Mouse (Mus musculus) midbrain, embryonic 15.5 days (tissue): ENCODE results near the gene Gsta4. TPM values are rescaled to one million over a fixed set of nuclear protein-coding genes. Genes with fewer than 3 reads are reported as not detected.
"Not testable (repeated sequence)": the region's sequence is repeated elsewhere in the genome, so short reads cannot be mapped to it uniquely, and the experiment has no call there.

Source experiments
- ATAC-seq: fragments of 200-750 bp; cut with Nextera tagmentation; replicated peaks from 2 replicates; pipeline ENCODE4 v1.8.0; 2017; ENCODE audit warnings: moderate TSS enrichment
- H3K27ac ChIP-seq: fragments of 300-500 bp; sonication (generic); 2 replicates; pipeline ENCODE4 v1.5.1; 2015; ENCODE audit warnings: mild to moderate bottlenecking, inconsistent platforms
- H3K27me3 ChIP-seq: fragments of 300-500 bp; sonication (generic); replicated peaks from 2 replicates; pipeline ENCODE4 v1.6.1; 2015; ENCODE audit warnings: inconsistent platforms
- H3K36me3 ChIP-seq: fragments of 300-500 bp; sonication (generic); replicated peaks from 2 replicates; pipeline ENCODE4 v1.6.1; 2015; ENCODE audit warnings: inconsistent platforms
- H3K4me1 ChIP-seq: fragments of 300-500 bp; sonication (generic); 2 replicates; pipeline ENCODE4 v1.6.1; 2015; ENCODE audit warnings: inconsistent platforms
- H3K4me2 ChIP-seq: fragments of 300-500 bp; sonication (generic); 2 replicates; pipeline ENCODE4 v1.6.1; 2015; ENCODE audit warnings: inconsistent platforms, mild to moderate bottlenecking, moderate library complexity
- H3K4me3 ChIP-seq: fragments of 300-500 bp; sonication (generic); 2 replicates; pipeline ENCODE4 v1.5.1; 2015; ENCODE audit warnings: mild to moderate bottlenecking, inconsistent platforms
- H3K9ac ChIP-seq: fragments of 300-500 bp; sonication (generic); 2 replicates; pipeline ENCODE4 v1.6.1; 2015; ENCODE audit warnings: mild to moderate bottlenecking, inconsistent platforms
- H3K9me3 ChIP-seq: fragments of 300-500 bp; sonication (generic); 2 replicates; pipeline ENCODE4 v1.6.1; 2016; ENCODE audit warnings: inconsistent platforms
- WGBS: fragments of 180-500 bp; shearing (Covaris S2); methylation state at CpG from one replicate; pipeline ENCODE4 v1.1.7; 2015; ENCODE audit warnings: mixed read lengths; 5-methylcytosine and 5-hydroxymethylcytosine counted together
- polyA plus RNA-seq: library from polyadenylated mRNA; unstranded; fragments of >200 nt; fragmentation: Nextera tagmentation; extraction: Ambion mirVana; gene quantifications from 2 replicates; pipeline ENCODE4 v1.2.1, GENCODE M21; 2015

The Gsta4 gene
- polyA plus RNA-seq, 1 experiment from 2014 or later = 15.7 TPM

DNA sequence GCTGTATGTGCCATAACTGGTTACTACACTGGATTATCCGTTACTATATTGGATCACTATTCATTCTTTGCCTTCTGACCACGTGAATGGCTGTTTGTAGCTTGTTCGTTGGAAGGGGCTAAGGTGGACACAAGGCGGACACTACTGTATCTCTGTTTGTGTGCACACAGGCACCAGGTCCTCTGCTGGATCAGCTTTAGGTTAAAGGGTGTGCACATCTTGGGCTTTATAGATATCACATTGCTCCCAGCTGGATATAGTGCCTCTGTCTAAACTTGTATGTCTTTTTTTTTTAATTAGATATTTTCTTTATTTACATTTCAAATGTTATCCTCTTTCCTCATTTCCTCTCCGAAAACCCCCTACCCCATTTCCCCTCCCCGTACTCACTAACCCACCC lies 17.1 kb upstream of the Gsta4 start:
- H3K9ac ChIP-seq = no peak overlapping the region
- H3K36me3 ChIP-seq = peaks cover 39% of the 10 kb centered on the region
- H3K27ac ChIP-seq = no peak overlapping the region
- no peak overlapping the region for H3K4me2 ChIP-seq
- no peaks in the 10 kb centered on the region for H3K27me3 ChIP-seq
- no peaks in the 10 kb centered on the region for H3K9me3 ChIP-seq
- ATAC-seq = no peak
- H3K4me1 ChIP-seq = no peaks in the 10 kb centered on the region
- H3K4me3 ChIP-seq = no peak overlapping the region
- WGBS = 94% methylated on average over 6 of the region's 6 CpGs

DNA sequence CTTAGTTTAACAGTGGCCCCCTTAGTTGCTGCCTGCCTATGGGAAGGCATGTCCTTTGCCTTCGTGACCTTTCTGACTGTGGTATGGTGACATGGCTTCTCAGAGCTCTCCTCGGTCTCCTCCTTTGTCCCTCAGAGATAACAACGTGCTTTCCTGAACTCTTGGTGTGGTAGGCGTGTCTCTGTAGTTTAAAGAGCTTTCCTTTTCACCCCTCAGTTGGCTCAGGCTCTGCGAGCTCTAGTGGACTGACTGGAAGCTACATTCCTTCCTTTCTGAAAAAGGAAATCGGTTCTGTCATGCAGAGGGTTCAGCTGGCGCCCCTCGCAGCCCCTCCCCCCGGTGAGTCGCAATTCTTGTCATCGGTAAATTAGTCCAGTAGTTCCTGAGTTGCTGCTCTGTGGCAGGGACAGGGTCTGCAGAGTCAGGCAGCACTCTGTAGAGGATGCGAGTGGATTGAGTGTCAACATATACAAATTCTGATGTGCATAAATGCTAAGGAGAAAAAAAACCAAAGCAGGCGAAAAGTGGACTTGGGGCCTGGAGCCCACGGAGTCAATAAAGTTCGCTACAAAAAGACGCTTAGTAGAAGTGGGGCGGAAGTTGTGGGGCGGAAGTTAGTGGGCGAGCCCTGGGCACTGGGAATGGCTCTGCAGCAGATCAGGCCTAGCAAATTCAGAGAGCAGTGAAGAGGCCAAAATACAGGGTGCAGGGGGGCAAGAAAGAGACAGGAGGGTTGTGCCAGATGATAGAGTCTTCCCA lies 15.7 kb upstream of the Gsta4 start:
- H3K36me3 ChIP-seq = peaks cover 25% of the 10 kb centered on the region
- WGBS = 82% methylated on average over 19 of the region's 19 CpGs
- no peak for ATAC-seq

DNA sequence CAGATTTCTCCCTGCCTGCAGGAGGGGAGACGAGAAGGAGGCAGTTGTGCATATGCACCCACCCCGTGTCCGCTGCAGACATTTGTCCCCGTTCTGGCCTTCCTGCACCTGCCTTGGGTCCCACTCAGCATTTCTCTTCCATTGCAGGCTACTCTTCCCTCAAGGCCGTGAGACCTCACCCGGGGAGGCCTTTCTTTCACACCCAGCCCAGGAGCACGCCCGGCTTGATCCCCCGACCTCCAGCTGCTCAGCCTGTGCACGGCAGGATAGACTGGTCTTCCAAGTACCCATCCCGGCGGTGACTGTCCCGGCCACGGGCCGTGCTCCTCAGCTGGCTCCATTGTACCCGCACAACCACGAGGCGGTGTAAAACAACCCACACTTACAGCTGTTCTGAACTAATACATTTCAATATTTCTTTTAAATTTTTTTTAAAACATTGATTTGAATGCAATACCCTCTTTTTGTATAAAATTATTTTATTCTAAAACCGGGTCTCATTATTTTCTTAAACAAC lies 15.1 kb upstream of the Gsta4 start:
- Histone ChIP-seq H3K4me3 (no peak overlapping the region), H3K9me3 (no peaks in the 10 kb centered on the region), H3K9ac (no peak overlapping the region), H3K27me3 (no peaks in the 10 kb centered on the region), H3K4me2 (no peak overlapping the region), H3K4me1 (no peaks in the 10 kb centered on the region), H3K27ac (no peak overlapping the region), H3K36me3 (peaks cover 20% of the 10 kb centered on the region)
- ATAC-seq = no peak
- WGBS = 86% methylated on average over 19 of the region's 19 CpGs

More for the DNA sequence above, 15.7 kb upstream of the Gsta4 start:
- Histone ChIP-seq H3K27me3 (no peaks in the 10 kb centered on the region), H3K4me1 (no peaks in the 10 kb centered on the region), H3K4me2 (no peak overlapping the region), H3K27ac (no peak overlapping the region), H3K4me3 (no peak overlapping the region), H3K9ac (no peak overlapping the region), H3K9me3 (no peaks in the 10 kb centered on the region)

DNA sequence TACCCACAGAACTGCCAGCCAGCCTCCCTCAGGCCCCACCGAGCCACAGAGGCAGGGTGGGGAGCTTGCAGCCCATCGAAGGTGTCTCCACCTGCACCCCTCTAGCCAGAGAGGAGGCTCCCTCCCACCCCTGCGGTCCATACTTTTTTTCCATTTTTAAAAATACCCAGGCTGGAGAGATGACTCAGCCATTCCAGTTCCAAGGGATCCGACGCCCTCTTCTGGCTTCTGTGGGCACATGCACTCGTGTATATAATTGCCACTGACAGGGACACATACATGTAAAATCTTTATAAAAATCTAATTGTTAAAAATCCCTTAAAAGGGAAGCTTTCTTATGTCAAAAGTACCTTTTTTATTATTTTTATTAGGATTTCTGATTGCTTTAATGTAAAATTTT lies 13.7 kb upstream of the Gsta4 start:
- ATAC-seq = no peak
- no peak overlapping the region for H3K27ac ChIP-seq
- H3K4me3 ChIP-seq = no peak overlapping the region
- WGBS = 93% methylated on average over 6 of the region's 6 CpGs
- H3K9ac ChIP-seq = no peak overlapping the region
- no peaks in the 10 kb centered on the region for H3K9me3 ChIP-seq
- H3K4me2 ChIP-seq = no peak overlapping the region
- no peaks in the 10 kb centered on the region for H3K27me3 ChIP-seq
- no peaks in the 10 kb centered on the region for H3K4me1 ChIP-seq
- H3K36me3 ChIP-seq = peaks cover 20% of the 10 kb centered on the region

DNA sequence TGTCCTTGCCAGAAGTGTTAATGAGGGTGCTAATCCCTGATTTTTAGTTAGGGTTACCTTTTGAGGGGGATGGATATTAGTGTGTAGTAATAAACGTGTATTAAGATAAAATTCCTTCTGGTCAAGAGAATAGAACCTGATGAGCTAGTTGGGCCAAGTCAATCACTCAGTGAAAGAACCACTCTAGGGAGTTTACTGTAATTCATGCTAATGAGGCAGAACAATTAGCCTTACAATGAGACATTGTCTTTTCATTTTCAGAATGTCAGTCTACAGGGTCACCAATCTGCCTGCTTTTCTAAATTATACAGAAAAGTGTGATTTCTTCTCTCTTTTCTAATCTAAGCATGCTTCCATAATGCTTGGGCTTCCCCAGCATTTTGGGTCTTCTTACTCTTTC lies 8.6 kb upstream of the Gsta4 start:
- H3K4me3 ChIP-seq = no peak overlapping the region
- H3K4me2 ChIP-seq = no peak overlapping the region
- H3K36me3 ChIP-seq = no peaks in the 10 kb centered on the region
- H3K27ac ChIP-seq = no peak overlapping the region
- no peak for ATAC-seq
- peaks cover 18% of the 10 kb centered on the region for H3K4me1 ChIP-seq
- no peaks in the 10 kb centered on the region for H3K27me3 ChIP-seq
- H3K9ac ChIP-seq = no peak overlapping the region
- no peaks in the 10 kb centered on the region for H3K9me3 ChIP-seq
- 53% methylated on average over 1 of the region's 1 CpGs for WGBS

DNA sequence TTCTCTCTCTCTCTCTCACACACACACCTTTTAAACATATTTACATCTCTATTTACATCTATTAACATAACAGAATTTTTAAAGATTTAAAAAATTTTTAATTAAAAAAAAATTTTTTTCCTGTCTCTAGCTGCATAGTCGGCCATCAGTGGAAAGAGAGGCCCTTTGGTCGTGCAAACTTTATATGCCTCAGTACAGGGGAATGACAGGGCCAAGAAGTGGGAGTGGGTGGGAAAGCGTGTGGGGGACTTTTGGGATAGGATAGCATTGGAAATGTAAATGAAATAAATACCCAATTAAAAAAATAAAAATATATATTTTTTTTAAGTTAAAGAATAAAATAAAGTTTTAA lies 7.7 kb upstream of the Gsta4 start:
- not testable (repeated sequence) for H3K4me3 ChIP-seq, H3K27me3 ChIP-seq, H3K9me3 ChIP-seq, H3K36me3 ChIP-seq, H3K9ac ChIP-seq
- Histone ChIP-seq H3K4me1 (peaks cover 18% of the 10 kb centered on the region), H3K27ac (peak overlapping the region; percentile 62), H3K4me2 (peak overlapping the region; percentile 15; the same call in 1 of the 2 replicates)
- WGBS = 39% methylated on average over 3 of the region's 3 CpGs
- peak; percentile 51 for ATAC-seq

DNA sequence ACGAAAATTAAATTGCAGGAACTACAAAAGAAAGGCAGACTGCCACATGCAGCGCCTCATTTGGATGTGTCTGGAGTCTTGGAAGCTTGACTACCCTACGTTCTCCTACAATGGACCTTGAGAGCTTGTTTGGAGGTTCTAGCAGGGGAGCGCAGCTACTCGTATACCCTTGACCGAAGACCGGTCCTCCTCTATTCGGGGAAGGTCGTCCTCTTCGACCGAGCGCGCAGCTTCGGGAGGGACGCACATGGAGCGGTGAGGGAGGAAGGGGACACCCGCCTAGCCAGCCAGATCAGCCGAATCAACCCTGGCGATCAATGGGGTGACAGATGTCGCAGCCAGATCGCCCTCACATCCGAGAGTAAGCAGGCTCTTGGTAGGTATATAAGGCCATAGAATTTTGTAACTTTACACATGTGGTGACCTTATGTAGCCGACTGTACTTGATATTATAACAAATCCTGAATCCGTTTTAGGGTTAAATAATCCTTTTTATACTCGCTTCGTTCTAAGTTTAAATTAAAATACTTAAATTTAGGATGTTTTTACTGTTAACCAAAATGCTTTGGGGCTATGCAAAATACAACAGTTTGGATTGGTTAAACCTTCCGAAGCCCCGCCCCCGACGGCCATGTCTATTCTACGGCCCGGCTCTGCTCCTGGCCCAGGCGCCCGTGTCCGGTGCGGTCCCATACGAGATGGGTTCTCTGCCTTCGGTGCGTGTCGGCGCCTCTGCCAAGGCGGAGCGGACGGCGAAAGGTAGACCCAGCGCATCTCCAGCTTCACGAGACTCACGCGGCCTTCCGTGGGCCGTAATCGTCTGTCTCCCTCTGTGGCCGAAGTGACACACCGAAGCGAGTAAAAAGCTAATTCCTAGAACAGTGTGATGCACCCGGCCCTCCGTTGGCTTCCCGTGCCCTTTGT lies 7.0 kb upstream of the Gsta4 start:
- peaks cover 18% of the 10 kb centered on the region for H3K4me1 ChIP-seq
- no peaks in the 10 kb centered on the region for H3K36me3 ChIP-seq
- peak; percentile 98 for ATAC-seq
- H3K4me3 ChIP-seq = peak overlapping the region; percentile 76
- H3K27ac ChIP-seq = peak overlapping the region; percentile 99
- H3K4me2 ChIP-seq = peak overlapping the region; percentile 56
- under 1% methylated on average over 54 of the region's 58 CpGs for WGBS
- H3K27me3 ChIP-seq = no peaks in the 10 kb centered on the region
- peak overlapping the region; percentile 95 for H3K9ac ChIP-seq
- H3K9me3 ChIP-seq = no peaks in the 10 kb centered on the region

DNA sequence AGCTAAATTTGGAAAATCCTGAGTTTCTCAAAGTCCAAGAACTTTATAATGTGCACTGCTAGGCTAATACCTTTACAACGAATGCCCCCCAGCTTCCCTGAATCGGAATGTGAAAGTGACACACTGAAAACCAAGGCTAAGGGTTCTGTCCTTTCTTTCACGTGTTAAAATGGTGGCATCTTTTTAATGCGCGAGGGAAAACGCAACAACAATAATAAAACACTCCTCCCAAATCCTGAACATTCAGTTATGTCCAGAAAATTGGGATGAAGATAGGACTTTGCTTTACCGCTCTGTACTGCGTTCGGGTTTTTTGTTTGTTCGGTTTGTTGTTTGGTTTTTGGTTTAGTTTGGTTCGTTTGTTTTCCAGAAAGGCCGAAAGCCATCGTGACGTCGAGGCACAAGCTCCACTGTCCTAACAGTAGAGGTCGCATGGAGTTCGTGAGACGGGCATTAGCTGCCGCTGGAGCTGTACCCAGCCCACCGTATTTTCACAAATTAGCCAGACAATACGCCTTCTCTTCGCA lies 6.3 kb upstream of the Gsta4 start:
- Histone ChIP-seq H3K4me3 (peak overlapping the region; percentile 76), H3K9ac (peak overlapping the region; percentile 95), H3K36me3 (no peaks in the 10 kb centered on the region), H3K27me3 (no peaks in the 10 kb centered on the region), H3K4me1 (peaks cover 18% of the 10 kb centered on the region), H3K4me2 (peak overlapping the region; percentile 56), H3K9me3 (no peaks in the 10 kb centered on the region), H3K27ac (peak overlapping the region; percentile 99)
- under 1% methylated on average over 22 of the region's 22 CpGs for WGBS
- peak; percentile 86 for ATAC-seq

DNA sequence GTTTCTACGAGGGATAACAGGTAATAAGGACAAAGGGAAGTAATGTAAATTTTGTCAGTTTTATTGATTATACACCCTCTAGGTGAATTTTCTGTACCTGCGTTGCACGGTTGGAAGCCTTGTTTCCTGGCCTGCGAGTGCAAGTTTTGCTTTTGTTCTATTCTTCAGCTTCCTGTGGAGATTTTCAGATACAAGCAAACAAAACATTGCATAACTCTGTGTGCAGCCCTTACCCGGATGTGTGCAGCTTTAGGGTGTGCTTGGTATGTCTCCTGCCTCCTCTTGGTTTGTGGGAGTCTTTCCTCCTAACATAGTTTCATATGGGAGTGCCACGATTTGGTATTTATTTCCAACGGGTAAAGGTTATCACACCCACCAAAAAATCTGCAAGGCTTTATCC lies 5.7 kb upstream of the Gsta4 start:
- Histone ChIP-seq H3K4me1 (peaks cover 18% of the 10 kb centered on the region), H3K9ac (peak overlapping the region; percentile 95), H3K9me3 (no peaks in the 10 kb centered on the region), H3K36me3 (no peaks in the 10 kb centered on the region), H3K4me3 (peak overlapping the region; percentile 76), H3K4me2 (peak overlapping the region; percentile 56), H3K27me3 (no peaks in the 10 kb centered on the region), H3K27ac (peak overlapping the region; percentile 99)
- ATAC-seq = no peak
- 40% methylated on average over 7 of the region's 7 CpGs for WGBS

DNA sequence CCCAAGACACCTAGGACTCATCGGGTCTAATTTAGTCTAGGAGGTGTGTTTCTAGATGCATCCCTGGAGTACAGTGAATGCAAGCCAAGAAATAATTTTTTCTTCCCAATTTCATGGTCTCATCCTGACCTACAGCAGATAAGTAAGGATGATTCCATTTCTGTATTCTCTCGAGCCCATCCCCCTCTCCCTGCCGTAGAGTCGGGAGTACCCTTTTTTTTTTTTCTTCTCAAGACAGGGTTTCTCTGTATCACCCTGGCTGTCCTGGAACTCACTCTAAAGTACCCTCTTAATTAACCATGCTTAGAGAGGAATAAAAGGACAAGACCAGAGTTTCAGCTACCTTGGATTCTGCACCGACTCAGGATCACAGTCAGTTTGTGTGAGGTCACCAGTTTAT lies 4.4 kb upstream of the Gsta4 start:
- Histone ChIP-seq H3K36me3 (no peaks in the 10 kb centered on the region), H3K27ac (no peak overlapping the region), H3K4me3 (no peak overlapping the region), H3K9me3 (no peaks in the 10 kb centered on the region), H3K27me3 (no peaks in the 10 kb centered on the region), H3K9ac (no peak overlapping the region), H3K4me2 (no peak overlapping the region), H3K4me1 (peaks cover 18% of the 10 kb centered on the region)
- ATAC-seq = no peak
- WGBS = 80% methylated on average over 5 of the region's 5 CpGs

DNA sequence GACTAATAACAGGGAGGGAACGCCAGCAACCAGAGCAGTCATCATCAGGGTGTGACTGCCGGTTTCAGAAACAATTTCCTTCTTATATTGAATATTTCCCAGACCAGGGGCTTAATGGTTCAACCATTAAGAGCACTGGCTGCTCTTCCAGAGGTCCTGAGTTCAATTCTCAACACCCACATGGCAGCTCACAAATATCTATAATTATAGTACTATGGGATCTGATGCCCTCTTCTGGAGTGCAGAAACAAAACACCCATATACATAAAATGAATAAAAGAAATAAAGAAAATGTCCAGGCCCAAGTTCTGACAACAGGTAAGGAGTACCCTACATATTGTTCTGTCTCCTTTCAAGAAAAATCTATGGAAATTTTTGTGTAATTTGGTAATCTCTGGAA lies 3.5 kb upstream of the Gsta4 start:
- no peak overlapping the region for H3K4me3 ChIP-seq
- WGBS = 91% methylated on average over 2 of the region's 2 CpGs
- H3K36me3 ChIP-seq = no peaks in the 10 kb centered on the region
- H3K9ac ChIP-seq = no peak overlapping the region
- H3K27ac ChIP-seq = no peak overlapping the region
- no peak for ATAC-seq
- no peaks in the 10 kb centered on the region for H3K9me3 ChIP-seq
- H3K27me3 ChIP-seq = no peaks in the 10 kb centered on the region
- H3K4me2 ChIP-seq = no peak overlapping the region
- H3K4me1 ChIP-seq = peaks cover 17% of the 10 kb centered on the region

DNA sequence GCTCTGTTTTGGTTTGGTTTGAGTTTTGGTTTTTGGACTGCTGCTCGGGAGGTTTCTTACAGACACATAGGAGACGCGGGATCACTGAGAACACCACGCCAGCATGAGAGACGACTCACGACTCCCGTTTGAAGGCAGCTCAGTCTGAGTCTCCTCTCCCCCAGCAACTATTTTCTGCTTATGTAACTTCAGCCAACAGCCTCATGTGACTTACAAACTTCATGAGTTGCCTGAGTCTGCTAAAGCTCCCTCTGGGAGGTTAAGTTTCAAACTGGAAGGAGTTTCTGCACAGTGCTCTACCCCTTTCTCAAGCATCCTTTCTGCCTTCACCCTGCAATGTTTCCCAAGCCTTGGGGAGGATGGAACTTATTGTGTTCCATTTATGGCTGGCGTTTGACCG lies 3.1 kb downstream of the Gsta4 start:
- ATAC-seq = no peak

More for the DNA sequence above, 3.1 kb downstream of the Gsta4 start:
- no peak overlapping the region for H3K27ac ChIP-seq
- no peak overlapping the region for H3K4me2 ChIP-seq
- H3K27me3 ChIP-seq = 0 out of 2 replicates have a peak, but pooled peaks cover 3% of the 10 kb centered on the region
- 90% methylated on average over 9 of the region's 9 CpGs for WGBS
- H3K9me3 ChIP-seq = no peaks in the 10 kb centered on the region
- peaks cover 3% of the 10 kb centered on the region for H3K4me1 ChIP-seq
- no peak overlapping the region for H3K9ac ChIP-seq
- H3K4me3 ChIP-seq = no peak overlapping the region
- H3K36me3 ChIP-seq = no peaks in the 10 kb centered on the region
